Mouse (Mus musculus): ENCODE measurements around the gene Ces1d. TPM values are rescaled to one million over a fixed set of nuclear protein-coding genes. Genes with fewer than 3 reads are reported as not detected.

Gene Ces1d
- total and polyA plus RNA-seq, 2 experiments from 2014 or later, result 0.29 TPM; not detected in 1

GRCm38 (mm10) chr8:93196436-93196835 lies 1.2 kb downstream of the Ces1d start:
- no peak for DNase-seq
- TF ChIP-seq CTCF (IDR thresholded peaks at IDR 0.05; ENCODE audit: low read depth), result no peak
- no peaks in the 10 kb centered on the region for H3K4me1 ChIP-seq (ENCODE audit: insufficient read depth)
- WGBS, result 90% methylated on average over 5 of the region's 5 CpGs
- H3K36me3 ChIP-seq (ENCODE audit: insufficient read depth), result no peaks in the 10 kb centered on the region
- H3K27ac ChIP-seq (ENCODE audit: low read depth, low read length), result no peak overlapping the region
- H3K9me3 ChIP-seq (ENCODE audit: low read length), result no peaks in the 10 kb centered on the region
- no peak overlapping the region for H3K4me3 ChIP-seq (ENCODE audit: low read depth, low read length)
- H3K9ac ChIP-seq, result no peak overlapping the region
- H3K27me3 ChIP-seq (ENCODE audit: insufficient read depth, low read length), result no peaks in the 10 kb centered on the region
- H3K4me2 ChIP-seq (ENCODE audit: low read depth), result no peak overlapping the region
- no peak for ATAC-seq

GRCm38 (mm10) chr8:93180581-93181129 lies 17.0 kb downstream of the Ces1d start:
- 94% methylated on average over 4 of the region's 4 CpGs for WGBS
- ATAC-seq (no peak), DNase-seq (no peak)
- Histone ChIP-seq H3K4me1 (ENCODE audit: insufficient read depth) (no peaks in the 10 kb centered on the region), H3K9ac (no peak overlapping the region), H3K27ac (ENCODE audit: low read depth, low read length) (no peak overlapping the region), H3K9me3 (ENCODE audit: low read length) (no peaks in the 10 kb centered on the region), H3K27me3 (ENCODE audit: insufficient read depth, low read length) (no peaks in the 10 kb centered on the region), H3K4me3 (ENCODE audit: low read depth, low read length) (no peak overlapping the region), H3K4me2 (ENCODE audit: low read depth) (no peak overlapping the region), H3K36me3 (ENCODE audit: insufficient read depth) (no peaks in the 10 kb centered on the region)
- no peak for TF ChIP-seq CTCF (IDR thresholded peaks at IDR 0.05; ENCODE audit: low read depth)

GRCm38 (mm10) chr8:93176593-93176992 lies 21.0 kb downstream of the Ces1d start:
- H3K4me1 ChIP-seq (ENCODE audit: insufficient read depth), result no peaks in the 10 kb centered on the region
- no peak overlapping the region for H3K4me2 ChIP-seq (ENCODE audit: low read depth)
- WGBS, result 32% methylated on average over 1 of the region's 1 CpGs
- DNase-seq (no peak), ATAC-seq (no peak)
- H3K4me3 ChIP-seq (ENCODE audit: low read depth, low read length), result no peak overlapping the region
- no peak for TF ChIP-seq CTCF (IDR thresholded peaks at IDR 0.05; ENCODE audit: low read depth)
- H3K27ac ChIP-seq (ENCODE audit: low read depth, low read length), result no peak overlapping the region
- H3K36me3 ChIP-seq (ENCODE audit: insufficient read depth), result no peaks in the 10 kb centered on the region
- no peaks in the 10 kb centered on the region for H3K9me3 ChIP-seq (ENCODE audit: low read length)
- H3K27me3 ChIP-seq (ENCODE audit: insufficient read depth, low read length), result no peaks in the 10 kb centered on the region
- H3K9ac ChIP-seq, result no peak overlapping the region

GRCm38 (mm10) chr8:93174554-93174953 lies 23.1 kb downstream of the Ces1d start:
- H3K36me3 ChIP-seq (ENCODE audit: insufficient read depth), result no peaks in the 10 kb centered on the region
- no peak overlapping the region for H3K9ac ChIP-seq
- H3K4me2 ChIP-seq (ENCODE audit: low read depth), result no peak overlapping the region
- no peak for ATAC-seq
- DNase-seq, result no peak
- no peak for TF ChIP-seq CTCF (IDR thresholded peaks at IDR 0.05; ENCODE audit: low read depth)
- no peaks in the 10 kb centered on the region for H3K4me1 ChIP-seq (ENCODE audit: insufficient read depth)
- no peak overlapping the region for H3K27ac ChIP-seq (ENCODE audit: low read depth, low read length)
- 88% methylated on average over 2 of the region's 2 CpGs for WGBS
- no peaks in the 10 kb centered on the region for H3K9me3 ChIP-seq (ENCODE audit: low read length)
- no peaks in the 10 kb centered on the region for H3K27me3 ChIP-seq (ENCODE audit: insufficient read depth, low read length)
- no peak overlapping the region for H3K4me3 ChIP-seq (ENCODE audit: low read depth, low read length)

- no peak for DNase-seq
- Histone ChIP-seq H3K4me2 (ENCODE audit: low read depth) (no peak overlapping the region), H3K36me3 (ENCODE audit: insufficient read depth) (no peaks in the 10 kb centered on the region), H3K9ac (no peak overlapping the region), H3K9me3 (ENCODE audit: low read length) (no peaks in the 10 kb centered on the region), H3K27ac (ENCODE audit: low read depth, low read length) (no peak overlapping the region), H3K4me1 (ENCODE audit: insufficient read depth) (no peaks in the 10 kb centered on the region), H3K4me3 (ENCODE audit: low read depth, low read length) (no peak overlapping the region), H3K27me3 (ENCODE audit: insufficient read depth, low read length) (no peaks in the 10 kb centered on the region)
- no peak for ATAC-seq
- 48% methylated on average over 1 of the region's 1 CpGs for WGBS
- no peak for TF ChIP-seq CTCF (IDR thresholded peaks at IDR 0.05; ENCODE audit: low read depth)
These were observed 25.6 kb downstream of the Ces1d start for GRCm38 (mm10) chr8:93171846-93172590.

- Histone ChIP-seq H3K9me3 (ENCODE audit: low read length) (no peaks in the 10 kb centered on the region), H3K4me1 (ENCODE audit: insufficient read depth) (no peaks in the 10 kb centered on the region), H3K27ac (ENCODE audit: low read depth, low read length) (no peak overlapping the region), H3K4me2 (ENCODE audit: low read depth) (no peak overlapping the region), H3K9ac (no peak overlapping the region), H3K36me3 (ENCODE audit: insufficient read depth) (no peaks in the 10 kb centered on the region), H3K4me3 (ENCODE audit: low read depth, low read length) (no peak overlapping the region), H3K27me3 (ENCODE audit: insufficient read depth, low read length) (no peaks in the 10 kb centered on the region)
- DNase-seq (no peak), ATAC-seq (no peak)
- TF ChIP-seq CTCF (IDR thresholded peaks at IDR 0.05; ENCODE audit: low read depth), result no peak
- 97% methylated on average over 1 of the region's 1 CpGs for WGBS
These were observed 34.3 kb downstream of the Ces1d start for GRCm38 (mm10) chr8:93163363-93163762.

GRCm38 (mm10) chr8:93151401-93151800 lies 46.2 kb downstream of the Ces1d start:
- Histone ChIP-seq H3K27ac (ENCODE audit: low read depth, low read length) (no peak overlapping the region), H3K4me3 (ENCODE audit: low read depth, low read length) (no peak overlapping the region), H3K4me2 (ENCODE audit: low read depth) (no peak overlapping the region), H3K4me1 (ENCODE audit: insufficient read depth) (no peaks in the 10 kb centered on the region), H3K27me3 (ENCODE audit: insufficient read depth, low read length) (no peaks in the 10 kb centered on the region), H3K36me3 (ENCODE audit: insufficient read depth) (no peaks in the 10 kb centered on the region), H3K9ac (no peak overlapping the region), H3K9me3 (ENCODE audit: low read length) (no peaks in the 10 kb centered on the region)
- ATAC-seq (no peak), DNase-seq (no peak)
- TF ChIP-seq CTCF (IDR thresholded peaks at IDR 0.05; ENCODE audit: low read depth), result no peak
- whole genome bisulfite sequencing, result 91% methylated on average over 1 of the region's 1 CpGs

Data from forebrain, postnatal 0 days (tissue).